Mouse (Mus musculus) kidney, adult 2 months (tissue): ENCODE results near the gene Dok1.

Source experiments
- CTCF ChIP-seq: fragments of 200-500 bp; conservative IDR thresholded peaks from 2 replicates; pipeline ENCODE4 v1.5.1; 2011; ENCODE audit warnings: low read depth, mild to moderate bottlenecking, control low read depth, low read length, moderate library complexity, mixed read lengths; ENCODE audit not compliant: insufficient read depth, insufficient read length
- POLR2A ChIP-seq: fragments of 200-500 bp; IDR thresholded peaks from one replicate; pipeline ENCODE4 v1.6.1; 2011; ENCODE audit warnings: low read depth, low read length, control low read depth

DNA sequence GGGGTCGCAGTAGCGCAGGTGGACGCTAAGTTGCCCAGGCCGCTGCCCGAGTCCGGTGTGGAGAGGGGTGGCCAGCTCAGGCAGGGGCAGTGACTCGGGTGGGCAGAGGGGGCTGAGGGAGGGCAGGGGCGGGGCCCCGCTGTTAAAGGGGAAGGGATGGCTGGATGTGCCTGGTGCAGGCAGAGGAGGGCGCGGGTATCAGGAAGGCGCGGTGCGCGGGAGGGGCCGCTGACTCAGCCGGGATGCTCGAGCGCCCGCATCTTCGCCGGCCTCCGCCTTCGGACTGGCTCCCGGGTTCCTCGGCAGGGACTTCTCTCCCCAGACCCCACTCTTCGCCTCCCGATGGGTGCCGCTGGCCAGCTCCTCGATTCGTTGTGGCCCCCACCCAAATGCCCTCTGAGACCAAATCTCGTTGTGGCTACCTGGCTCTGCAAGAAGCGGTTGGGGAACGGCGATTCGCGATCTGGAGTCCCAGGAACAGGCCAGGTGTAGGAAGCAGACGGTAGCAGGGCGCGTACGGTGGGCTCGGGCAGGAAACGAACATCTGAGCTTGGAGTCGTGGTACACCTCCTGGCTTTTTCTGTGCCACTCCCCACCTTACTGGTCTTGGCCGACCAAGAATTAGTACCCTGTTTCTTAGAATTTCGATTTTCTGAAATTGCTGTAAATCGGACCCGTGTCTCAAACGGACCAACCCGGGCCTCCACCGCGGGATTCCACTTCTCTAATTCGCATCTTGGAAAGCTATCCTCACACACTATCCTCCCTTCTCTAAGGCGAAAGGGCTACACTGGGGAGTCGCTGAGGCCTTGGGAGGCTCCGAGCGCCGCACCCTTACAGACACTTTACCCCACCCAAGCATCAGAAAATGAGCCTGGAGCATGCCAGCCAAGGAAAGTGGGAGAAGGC lies 37.3 kb upstream of the Dok1 start:
- TF ChIP-seq CTCF (no peak), POLR2A (no peak)
